Mouse (Mus musculus) gastrocnemius, postnatal 14 days (tissue): ENCODE measurements at regions not wholly inside any gene's neighbourhood (a gene's known extent, or its start where the extent isn't known, plus 50 kb on each side); places are given as distances from the start of the nearest gene placed in this dataset.

Experiments used
- DNase-seq: peaks from one replicate; pipeline ENCODE4 v3.0.0; 2021; ENCODE audit warnings: mixed read lengths
- intact Hi-C: fragments of 180-260 bp; cut with DNase I; formaldehyde crosslinking; loops from one replicate; pipeline ENCODE4 v1.15.1; 2025; ENCODE audit warnings: low total_unique reads

- intact Hi-C loops: no loop called here
- DNase-seq: no peak
Measured at GRCm38 (mm10) chr19:14325353-14326052, 272.3 kb downstream of the Tle4 start.

- intact Hi-C loops: no loop called here
- no peak for DNase-seq
Measured at GRCm38 (mm10) chr19:14333041-14334012, 264.5 kb downstream of the Tle4 start.

- intact Hi-C loops: no loop called here
- no peak for DNase-seq
Measured at GRCm38 (mm10) chr19:14337025-14337424, 260.8 kb downstream of the Tle4 start.

GRCm38 (mm10) chr19:14340759-14341158 lies 257.1 kb downstream of the Tle4 start:
- intact Hi-C loops: no loop called here
- DNase-seq: no peak

- intact Hi-C loops: no loop called here
- DNase-seq: no peak
Measured at GRCm38 (mm10) chr19:14343890-14344289, 254.0 kb downstream of the Tle4 start.

GRCm38 (mm10) chr19:14344467-14344866 lies 253.4 kb downstream of the Tle4 start:
- intact Hi-C loops: no loop called here

GRCm38 (mm10) chr19:14347026-14347425 lies 250.8 kb downstream of the Tle4 start:
- intact Hi-C loops: no loop called here
- no peak for DNase-seq

More at GRCm38 (mm10) chr19:14344467-14344866, 253.4 kb downstream of the Tle4 start:
- no peak for DNase-seq

GRCm38 (mm10) chr19:14347429-14347828 lies 250.4 kb downstream of the Tle4 start:
- intact Hi-C loops: no loop called here
- no peak for DNase-seq

GRCm38 (mm10) chr19:14349753-14350152 lies 248.1 kb downstream of the Tle4 start:
- intact Hi-C loops: no loop called here

GRCm38 (mm10) chr19:14351728-14352340 lies 246.0 kb downstream of the Tle4 start:
- DNase-seq: no peak
- intact Hi-C loops: no loop called here

More at GRCm38 (mm10) chr19:14349753-14350152, 248.1 kb downstream of the Tle4 start:
- no peak for DNase-seq

- intact Hi-C loops: no loop called here
- no peak for DNase-seq
Measured at GRCm38 (mm10) chr19:14352551-14352950, 245.3 kb downstream of the Tle4 start.

- no peak for DNase-seq
- intact Hi-C loops: no loop called here
Measured at GRCm38 (mm10) chr19:14353151-14353550, 244.7 kb downstream of the Tle4 start.

- intact Hi-C loops: no loop called here
- no peak for DNase-seq
Measured at GRCm38 (mm10) chr19:14355128-14355527, 242.7 kb downstream of the Tle4 start.

GRCm38 (mm10) chr19:14355946-14356345 lies 241.9 kb downstream of the Tle4 start:
- DNase-seq: no peak

GRCm38 (mm10) chr19:14360611-14361010 lies 237.2 kb downstream of the Tle4 start:
- no peak for DNase-seq
- intact Hi-C loops: no loop called here

More at GRCm38 (mm10) chr19:14355946-14356345, 241.9 kb downstream of the Tle4 start:
- intact Hi-C loops: no loop called here

GRCm38 (mm10) chr19:14369098-14369604 lies 228.7 kb downstream of the Tle4 start:
- intact Hi-C loops: no loop called here
- DNase-seq: no peak

- intact Hi-C loops: no loop called here
- no peak for DNase-seq
Measured at GRCm38 (mm10) chr19:14371360-14371759, 226.5 kb downstream of the Tle4 start.

- intact Hi-C loops: no loop called here
- no peak for DNase-seq
Measured at GRCm38 (mm10) chr19:14373996-14374395, 223.9 kb downstream of the Tle4 start.

- intact Hi-C loops: no loop called here
- DNase-seq: no peak
Measured at GRCm38 (mm10) chr19:14380898-14381297, 217.0 kb downstream of the Tle4 start.

GRCm38 (mm10) chr19:14387796-14388195 lies 210.1 kb downstream of the Tle4 start:
- no peak for DNase-seq
- intact Hi-C loops: no loop called here
